Mouse (Mus musculus) thymus, adult 2 months (tissue): ENCODE results near the gene Calm1.

ENCODE experiments used
- CTCF ChIP-seq: fragments of 200-500 bp; IDR thresholded peaks from 2 replicates; pipeline ENCODE4 v1.5.1; 2012; ENCODE audit warnings: mild to moderate bottlenecking, control low read depth, low read length, moderate library complexity, borderline replicate concordance; ENCODE audit not compliant: control insufficient read depth, poor library complexity, insufficient read depth; ENCODE audit errors: extremely low read depth
- POLR2A ChIP-seq: fragments of 200-500 bp; IDR thresholded peaks from 2 replicates; pipeline ENCODE4 v1.6.1; 2012; ENCODE audit warnings: mild to moderate bottlenecking, low read length, control low read depth, moderate library complexity; ENCODE audit not compliant: control insufficient read depth, poor library complexity, insufficient read depth; ENCODE audit errors: extremely low read depth

- TF ChIP-seq CTCF = no peak
- TF ChIP-seq POLR2A = no peak
Observed at GRCm38 (mm10) chr12:100172481-100172880, 26.8 kb upstream of the Calm1 start.
